Mouse (Mus musculus): ENCODE measurements at regions not wholly inside any gene's neighbourhood (a gene's known extent, or its start where the extent isn't known, plus 50 kb on each side); places are given as distances from the start of the nearest gene placed in this dataset.

DNA sequence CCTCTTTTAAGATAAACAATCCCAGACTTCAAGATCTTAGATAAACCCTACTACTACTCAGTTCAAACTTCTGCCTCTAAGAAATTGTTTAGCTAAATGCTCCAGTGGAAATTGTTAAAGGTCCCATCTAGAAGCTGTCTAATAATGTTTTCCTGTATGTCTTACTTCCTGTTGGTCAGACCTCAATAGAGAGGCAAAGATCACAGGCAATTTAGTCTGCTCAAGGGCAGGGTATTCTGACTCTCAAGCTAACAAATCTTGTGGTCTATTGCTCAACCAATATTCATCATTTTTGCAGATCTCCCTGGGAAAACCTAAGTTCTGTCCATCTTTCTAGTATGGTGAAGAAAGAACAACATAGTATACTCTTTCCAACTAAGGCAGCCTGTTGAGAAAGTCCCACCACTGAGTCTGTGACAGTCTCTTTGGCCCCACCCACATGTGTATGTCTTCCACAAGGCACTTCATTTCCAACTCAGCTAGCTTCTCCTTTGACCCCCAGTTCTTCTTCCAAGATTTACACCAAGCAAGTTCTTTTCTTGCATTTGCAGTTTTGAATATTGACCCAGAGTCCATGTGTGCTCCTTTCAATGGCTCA is 126.2 kb upstream of the Klf6 start:
- TF ChIP-seq POLR2A (IDR thresholded peaks at IDR 0.05; ENCODE audit: extremely low read depth, insufficient read depth, low read length) (no peak), CTCF (IDR thresholded peaks at IDR 0.05; ENCODE audit: extremely low read depth, insufficient read depth, low read length) (no peak)
